Mouse (Mus musculus) retina, postnatal 1 day (tissue): ENCODE results near the gene B3gat2.

ENCODE experiments used
- DNase-seq: peaks from one replicate; pipeline ENCODE4 v3.0.0-alpha.2; 2012

The B3gat2 gene

DNA sequence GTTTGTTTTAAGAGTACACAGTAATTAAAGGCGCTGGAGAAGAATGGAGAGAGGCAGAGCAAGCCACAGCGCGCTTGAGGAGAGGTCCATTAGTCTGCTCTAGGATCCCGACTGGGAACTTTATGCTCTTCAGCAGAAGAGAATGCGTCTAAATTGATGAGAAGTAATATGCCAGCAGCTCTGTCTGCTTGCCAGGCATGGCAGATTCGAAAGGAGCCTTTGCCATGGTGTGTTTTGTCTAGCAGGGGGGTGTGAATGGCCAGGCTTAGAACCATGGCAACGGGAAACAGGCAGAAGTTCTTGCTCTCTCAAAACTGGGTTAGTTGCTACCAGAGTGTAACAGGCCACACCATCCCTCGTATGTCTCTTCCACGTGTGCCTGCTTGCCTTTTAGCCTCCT, 73.3 kb downstream of the B3gat2 start:
- DNase-seq: no peak

DNA sequence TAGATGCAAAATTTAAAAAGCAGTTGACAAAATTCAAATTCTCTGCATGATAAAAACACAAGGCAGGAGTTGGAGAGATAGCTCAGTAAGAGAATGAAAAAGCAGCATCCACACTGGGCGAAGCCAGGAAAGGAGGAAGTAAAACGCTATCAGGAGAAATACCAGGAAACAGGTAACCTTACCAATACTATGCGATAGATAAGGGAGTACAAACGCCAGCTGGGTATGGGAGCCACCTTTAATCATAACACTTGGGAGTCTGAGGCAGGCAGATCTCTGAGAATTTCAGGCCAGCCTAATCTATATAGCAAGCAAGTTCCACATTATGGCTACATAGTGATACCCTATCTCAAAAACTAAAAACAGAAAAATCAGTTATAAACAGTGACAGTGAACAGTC, 75.1 kb downstream of the B3gat2 start:
- DNase-seq: no peak

DNA sequence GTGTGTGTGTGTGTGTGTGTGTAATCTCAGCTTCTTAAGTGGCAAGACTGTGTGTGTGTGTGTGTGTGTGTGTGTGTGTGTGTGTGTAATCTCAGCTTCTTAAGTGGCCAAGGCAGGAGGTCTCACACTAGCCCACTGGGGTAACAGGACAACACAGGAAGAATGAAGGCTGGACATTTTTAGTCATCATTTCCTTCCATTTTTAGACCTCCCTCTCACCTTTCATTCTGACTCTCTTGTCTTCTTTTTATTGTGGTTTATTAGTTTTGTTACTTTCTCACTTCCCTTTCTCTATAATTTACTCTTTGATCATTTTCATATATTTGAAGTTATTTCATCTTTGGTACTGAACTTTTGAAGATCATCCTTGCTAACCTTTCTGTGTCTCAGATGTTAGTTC, 79.4 kb downstream of the B3gat2 start:
- DNase-seq: no peak

DNA sequence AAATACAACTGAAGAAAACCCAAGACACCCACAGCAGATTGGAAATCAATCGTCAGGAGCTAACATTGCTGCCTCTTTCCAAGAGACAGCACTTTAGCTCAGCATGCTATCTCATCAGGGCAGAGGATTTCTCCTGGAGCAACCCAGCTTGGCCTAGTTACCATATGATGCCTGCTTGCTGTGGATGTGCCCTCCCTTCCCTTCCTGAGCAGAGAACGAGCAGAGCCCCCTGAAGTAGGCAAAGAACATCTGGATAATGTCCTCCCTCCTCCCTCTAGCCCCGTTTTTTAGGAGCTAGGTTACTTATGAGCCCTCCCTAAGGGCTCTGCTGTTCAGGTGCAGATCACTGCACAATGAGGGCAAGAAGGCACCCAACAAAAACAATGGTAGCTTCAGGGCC, 81.1 kb downstream of the B3gat2 start:
- DNase-seq: peak; percentile 27

DNA sequence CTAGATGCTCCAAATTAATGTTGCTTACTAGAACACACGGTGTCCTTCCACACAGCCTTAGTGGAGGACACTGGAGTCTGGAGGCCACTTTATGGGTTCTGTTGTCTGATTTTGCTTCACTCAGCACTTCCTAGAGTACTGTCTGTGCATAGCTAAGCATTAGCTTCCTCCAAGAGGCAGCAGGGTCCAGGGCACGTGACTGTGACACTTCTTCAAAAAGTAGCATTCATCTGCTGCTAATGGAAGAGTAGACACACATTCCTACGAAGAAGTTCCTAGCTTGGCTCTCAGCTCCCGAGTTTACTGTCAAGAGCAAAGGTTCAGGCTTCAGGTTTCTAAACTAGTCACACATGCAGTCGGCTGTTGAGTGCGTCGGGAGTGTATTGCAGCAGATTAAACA, 82.2 kb downstream of the B3gat2 start:
- DNase-seq: no peak

DNA sequence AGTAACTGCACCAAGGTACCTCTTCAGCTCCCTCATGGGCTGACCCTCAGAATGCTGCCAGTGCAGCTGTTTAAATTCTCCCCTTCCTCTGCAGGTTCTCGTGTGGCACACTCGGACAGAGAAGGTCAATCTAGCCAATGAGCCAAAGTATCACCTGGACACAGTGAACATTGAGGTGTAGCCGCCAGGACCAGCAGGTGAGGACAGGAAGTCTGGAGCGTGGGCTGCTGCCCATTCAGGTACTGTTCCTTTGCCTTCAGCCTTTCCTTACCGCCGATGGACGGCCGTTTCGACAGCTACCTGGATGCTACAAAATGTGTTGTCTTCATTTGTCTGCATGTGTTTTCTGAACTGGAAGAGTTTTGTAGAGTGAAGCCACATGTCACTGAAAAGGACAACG, 83.5 kb downstream of the B3gat2 start:
- no peak for DNase-seq

DNA sequence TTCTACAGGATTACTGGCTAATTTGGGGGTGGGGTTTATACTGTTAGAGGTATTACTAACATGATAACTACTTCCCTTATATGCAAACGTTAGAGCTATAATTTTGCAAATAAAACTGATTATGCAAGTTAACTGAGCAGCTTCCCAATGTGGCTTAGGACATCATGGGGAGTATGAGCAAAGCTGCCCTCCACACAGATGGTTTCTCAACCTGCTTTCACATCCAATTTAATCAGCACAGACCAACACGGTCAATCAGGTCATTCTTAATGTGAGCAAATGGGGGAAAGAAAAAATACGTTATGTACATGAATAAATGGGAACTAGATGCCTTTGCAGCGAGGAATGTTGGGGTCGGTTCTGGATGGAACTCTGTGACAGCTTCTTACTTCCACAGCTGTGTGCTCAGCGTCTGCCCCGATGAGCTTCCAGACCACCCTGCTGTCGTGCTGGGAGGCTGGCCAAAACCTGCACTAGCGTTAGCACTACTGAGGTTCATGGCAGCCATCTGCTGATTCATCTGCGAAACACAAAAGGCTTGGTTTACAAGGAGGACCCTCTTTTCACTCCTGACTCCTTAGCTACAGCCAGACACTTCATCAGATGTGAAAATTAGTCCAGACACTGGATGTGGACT, 84.6 kb downstream of the B3gat2 start:
- DNase-seq: peak; percentile 83

DNA sequence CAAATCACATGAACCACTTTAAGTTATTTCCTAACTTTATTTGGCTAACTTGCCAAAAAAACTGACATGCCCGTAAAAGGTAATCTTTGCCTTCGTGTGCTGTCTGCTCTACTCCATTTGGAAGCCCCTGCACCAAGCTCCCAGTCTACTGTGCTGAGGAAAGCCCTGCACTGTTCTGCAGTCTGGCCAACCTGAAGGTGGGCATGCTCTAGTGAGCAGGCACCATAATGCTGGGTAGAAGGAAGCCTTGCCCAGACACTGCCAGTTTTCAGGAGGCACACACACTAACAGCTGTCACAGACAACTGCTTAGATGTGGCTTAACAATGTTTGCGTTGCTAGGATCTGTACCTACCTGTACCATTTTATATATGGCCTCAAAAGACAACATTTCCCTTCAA, 94.1 kb downstream of the B3gat2 start:
- no peak for DNase-seq

DNA sequence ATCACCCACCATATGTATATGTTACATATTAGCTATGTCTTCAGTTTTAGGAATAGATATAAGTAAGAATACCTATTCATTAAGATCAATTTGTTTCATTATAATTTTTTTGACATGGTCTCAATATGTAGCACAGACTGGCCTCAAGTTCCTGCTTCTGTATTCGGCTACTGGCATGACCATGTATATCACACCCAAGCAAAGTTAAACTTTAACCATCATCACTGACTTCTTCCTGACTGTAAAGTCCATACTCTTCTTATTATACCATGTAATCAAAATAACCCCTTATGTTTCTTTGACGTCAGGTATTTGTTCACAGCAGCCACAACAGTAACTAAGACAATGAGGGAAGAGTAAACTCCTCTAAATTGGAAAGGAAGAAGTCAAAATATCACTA, 99.4 kb downstream of the B3gat2 start:
- DNase-seq: no peak

DNA sequence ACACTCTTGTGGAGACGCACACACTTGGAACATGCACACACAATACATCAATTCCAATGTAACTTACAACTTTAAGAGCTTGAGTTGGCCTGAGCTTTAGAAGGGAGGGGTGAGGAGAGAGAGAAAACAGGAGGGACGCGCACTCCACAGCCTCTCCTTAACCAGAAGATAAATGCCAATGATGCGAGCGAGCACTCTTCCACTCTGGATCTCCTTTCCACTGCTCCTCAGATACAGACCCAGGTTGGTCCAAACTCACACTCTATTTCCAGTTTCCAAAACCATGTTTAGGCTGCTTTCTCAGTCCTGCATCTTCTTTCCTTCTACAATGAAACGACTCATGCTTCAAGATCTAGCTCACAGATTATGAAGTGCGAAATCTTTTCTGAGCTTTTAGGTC, 104.0 kb downstream of the B3gat2 start:
- DNase-seq: no peak

DNA sequence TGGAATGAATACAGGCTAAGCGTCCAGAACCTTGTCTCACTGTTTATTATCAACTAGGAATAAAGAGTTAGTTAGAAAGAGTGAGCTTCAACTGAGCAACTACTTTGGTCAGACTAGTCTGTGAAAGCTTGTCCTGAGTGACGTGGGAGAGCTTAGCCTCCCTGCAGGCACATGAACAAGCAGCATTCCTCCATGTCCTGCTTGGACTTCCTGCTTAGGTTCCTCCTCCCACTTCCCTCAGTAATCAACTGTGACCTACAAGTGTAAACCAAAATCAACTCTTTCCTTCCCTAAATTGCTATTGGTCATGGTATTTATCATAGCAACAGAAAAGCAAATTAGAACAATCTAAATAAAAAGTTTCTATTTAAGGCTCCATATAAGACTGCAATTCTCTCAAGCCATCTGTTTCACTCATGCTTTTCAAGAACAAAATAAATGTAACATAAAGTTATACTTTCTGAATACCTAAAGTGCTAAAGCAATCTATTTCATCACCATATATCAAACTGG, 105.9 kb downstream of the B3gat2 start:
- DNase-seq: no peak

DNA sequence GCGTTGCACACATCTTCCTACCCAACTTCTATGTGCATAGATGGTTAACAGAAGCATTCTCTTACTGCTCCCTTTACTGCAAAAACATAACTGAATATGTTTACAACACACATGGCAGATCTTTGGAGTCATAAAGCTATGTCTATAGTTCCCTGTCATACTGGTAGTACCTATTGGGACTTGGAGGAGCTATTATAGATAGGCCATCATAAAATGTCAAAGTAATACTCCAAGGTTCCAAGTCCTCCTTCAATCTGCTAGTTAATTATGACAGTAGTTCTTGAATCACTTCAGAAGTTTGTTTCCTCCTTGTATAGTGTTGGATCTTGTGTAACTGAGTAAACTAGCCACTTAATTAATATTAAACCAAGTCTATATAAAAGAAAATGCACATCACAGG, 110.6 kb downstream of the B3gat2 start:
- no peak for DNase-seq

DNA sequence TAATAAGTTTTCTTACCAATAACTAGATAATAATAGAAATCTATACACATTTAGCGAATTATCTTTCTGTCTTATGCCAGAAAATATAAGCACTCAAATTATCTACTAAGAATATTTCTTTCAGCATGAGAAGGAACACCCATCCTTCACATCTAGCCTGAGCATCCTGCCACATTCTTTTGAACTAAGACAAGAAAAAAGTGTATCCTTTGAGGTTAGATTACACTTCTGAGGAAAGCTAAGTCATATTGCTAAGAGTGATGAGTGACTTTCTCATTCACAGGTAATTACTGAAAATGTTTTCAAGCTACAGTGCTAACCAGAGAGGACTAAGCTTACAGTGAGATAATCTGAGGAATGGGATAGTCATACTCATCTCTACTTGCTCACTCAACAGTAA, 121.1 kb downstream of the B3gat2 start:
- DNase-seq: no peak

DNA sequence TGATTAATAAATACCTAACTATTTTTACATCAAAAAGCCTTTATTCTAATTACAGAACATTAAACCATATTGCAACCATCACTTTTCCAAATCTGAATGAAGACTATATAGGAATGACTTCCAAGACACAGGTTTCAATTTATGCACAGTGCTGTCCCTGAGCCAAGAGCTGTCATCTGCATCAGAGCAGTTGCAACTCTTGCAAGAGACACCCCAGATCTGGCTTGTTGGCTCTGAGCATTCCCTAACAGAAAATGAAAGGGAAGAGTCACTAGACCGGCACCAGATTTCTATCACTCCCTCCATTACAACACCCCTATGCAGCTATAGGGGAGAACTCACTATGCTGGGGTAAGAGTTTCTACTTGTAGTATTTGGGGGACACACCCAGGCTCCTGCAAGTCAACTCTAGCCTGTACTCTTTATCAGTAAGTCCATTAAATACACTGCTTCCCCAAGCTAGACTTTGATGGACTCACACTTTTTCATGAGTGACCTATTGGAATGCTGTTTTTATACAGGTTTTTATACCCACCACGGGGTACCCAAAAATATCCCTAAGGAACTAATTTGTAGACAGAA, 122.6 kb downstream of the B3gat2 start:
- no peak for DNase-seq

DNA sequence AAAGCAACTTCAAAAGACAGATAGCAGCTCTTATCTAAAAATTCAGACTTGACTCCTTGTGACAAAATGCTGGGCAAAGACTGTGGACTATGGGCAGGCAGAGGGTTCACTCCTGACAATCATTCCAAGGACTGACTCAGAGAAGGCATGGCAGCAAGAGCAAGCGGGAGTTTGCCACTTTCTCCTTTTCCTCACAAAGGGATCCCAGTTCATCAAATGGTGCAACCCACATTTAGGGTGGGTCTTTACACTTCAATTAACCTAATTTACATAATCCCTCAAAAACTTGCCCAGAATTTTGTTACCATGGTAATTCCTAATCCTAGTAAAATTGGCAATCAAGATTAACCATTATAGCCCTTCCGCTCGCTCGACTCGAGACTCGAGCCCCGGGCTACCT, 123.4 kb downstream of the B3gat2 start:
- DNase-seq: peak; percentile 5

DNA sequence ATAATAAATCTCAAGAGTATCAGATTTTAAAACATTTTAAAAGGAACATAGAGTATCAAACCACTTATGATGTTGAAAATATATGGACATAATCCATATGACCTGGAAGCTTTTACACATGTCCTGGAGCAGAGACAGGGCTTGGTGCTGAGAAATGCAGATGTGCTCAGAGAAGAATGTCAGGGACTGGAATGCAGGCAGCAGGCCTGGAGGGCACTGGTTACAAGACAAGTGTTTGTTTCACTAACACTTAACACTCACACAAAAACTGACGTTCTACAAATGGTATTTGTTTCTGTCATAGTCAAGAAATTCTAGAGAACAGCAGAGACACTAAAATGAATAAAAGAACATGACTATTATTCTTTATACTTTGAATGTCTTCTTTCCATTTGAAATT, 130.5 kb downstream of the B3gat2 start:
- DNase-seq: no peak
